Mouse (Mus musculus) left cerebral cortex, postnatal 36 days (tissue): Measurements from ENCODE around the gene Defb48. TPM values are rescaled to one million over a fixed set of nuclear protein-coding genes. Genes with fewer than 3 reads are reported as not detected.

Experiments used
- DNase-seq, 2 experiments: peaks; one replicate each; pipeline ENCODE4 v3.0.0; 2021 to 2022; ENCODE audit warnings: low spot score in 2 of 2, mixed read lengths in 1 of 2
- intact Hi-C: fragments of 180-260 bp; cut with DNase I; formaldehyde crosslinking; loops from one replicate; pipeline ENCODE4 v1.15.1; 2025
- total RNA-seq, 2 experiments: library from RNA; stranded (reverse); gene quantifications; 2 replicates each; pipeline ENCODE4 v1.2.3; 2021

Defb48 gene
- total RNA-seq, 2 experiments from 2014 or later = not detected

DNA sequence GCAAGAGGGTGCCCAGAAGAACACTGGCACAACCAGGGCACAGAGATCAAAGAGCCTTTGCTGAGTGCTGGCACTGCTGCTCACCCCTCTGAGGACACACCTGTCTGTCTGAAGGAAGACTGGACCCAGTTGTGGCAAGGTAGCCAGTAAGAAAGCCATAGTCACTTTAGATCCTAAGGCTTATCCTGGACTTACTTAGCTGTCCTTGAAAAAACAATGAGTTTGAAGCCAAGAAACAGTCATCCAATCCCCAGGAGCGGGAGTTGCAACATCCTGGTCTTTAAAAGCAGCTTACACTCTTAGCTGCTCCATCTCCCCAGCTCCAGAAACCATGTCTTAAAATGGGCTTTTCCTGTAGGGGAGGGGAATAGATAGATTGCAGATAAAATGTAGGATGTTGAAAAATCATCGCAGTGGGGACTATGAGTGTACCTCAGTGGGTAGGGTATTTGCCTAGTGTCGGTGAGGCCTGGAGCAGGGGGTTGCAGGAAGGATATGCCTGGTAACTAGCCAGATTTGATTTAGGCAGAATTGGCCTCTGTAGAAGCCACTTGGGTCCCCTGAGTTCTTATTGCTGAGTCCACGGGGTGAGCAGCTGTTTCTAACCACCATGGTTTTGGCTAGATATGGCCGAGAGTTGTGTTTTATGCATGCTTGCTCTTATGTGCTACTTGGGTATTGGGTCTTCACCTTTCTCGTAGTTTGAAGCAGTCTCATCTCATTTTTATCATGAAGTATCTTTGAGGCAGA is 47.5 kb downstream of the Defb48 start:
- no peak for DNase-seq
- intact Hi-C loops = loop anchor here (5.0 kb wide), 3 partner anchors 55 to 175 kb away; partner anchors contain the start of gene Ints6

DNA sequence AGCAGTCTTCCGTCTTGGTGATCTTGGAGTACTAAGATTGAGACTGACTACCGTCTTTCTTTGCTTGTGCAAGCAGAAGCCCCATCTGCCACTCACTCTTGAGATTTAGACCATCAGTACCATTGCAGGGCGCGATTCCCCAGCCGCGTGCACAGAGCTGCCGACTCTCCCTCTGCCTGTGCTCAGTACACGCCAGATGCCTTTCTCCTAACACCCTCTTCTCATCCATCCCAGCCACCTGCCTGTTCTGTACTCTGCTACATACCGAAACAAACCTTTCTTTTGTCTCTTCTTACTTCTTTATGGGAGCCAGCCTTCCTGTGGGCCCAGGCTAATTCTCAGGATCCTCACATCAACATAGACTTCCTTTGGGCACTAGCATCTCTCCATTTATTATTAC is 48.9 kb downstream of the Defb48 start:
- intact Hi-C loops = loop anchor here (5.0 kb wide), 3 partner anchors 53 to 173 kb away; partner anchors contain the start of gene Ints6
- DNase-seq = no peak

DNA sequence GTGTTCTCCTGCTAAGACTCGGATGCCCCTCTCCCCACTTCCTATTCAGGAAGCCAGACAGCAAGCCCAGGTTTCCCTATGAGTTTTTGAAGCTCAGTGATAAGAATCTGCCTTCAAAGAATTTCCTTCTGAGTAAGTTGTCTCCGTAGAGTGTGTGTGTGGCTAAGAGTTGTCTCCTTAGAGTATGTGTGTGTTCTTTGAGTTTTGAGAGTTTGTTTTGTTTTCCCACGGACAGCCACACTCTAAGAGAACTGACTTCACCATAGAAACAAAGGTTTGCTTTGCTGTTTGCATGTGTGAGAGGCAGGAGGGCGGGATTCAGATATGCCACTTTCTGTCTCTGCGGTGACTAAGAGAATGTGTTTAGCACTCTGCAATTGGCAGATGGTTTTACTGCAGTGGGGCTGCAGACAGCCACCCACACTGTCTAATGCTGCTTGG is 56.2 kb downstream of the Defb48 start:
- DNase-seq = no peak
- intact Hi-C loops = no loop called here

Other genes with a start within 250 kb of the Defb48 start
- gene Ints6, start 223.3 kb downstream of the Defb48 start, total RNA-seq = 10 to 100 TPM; 36.7 to 38.0 TPM
- gene Wdfy2, start 146.8 kb downstream of the Defb48 start, total RNA-seq = 10 to 100 TPM; 10.5 to 12.8 TPM
- gene Defb47, start 13.6 kb upstream of the Defb48 start, total RNA-seq = not detected
- not detected for gene Defb43, start 27.3 kb upstream of the Defb48 start, total RNA-seq
- not detected for gene Defb42, start 62.5 kb upstream of the Defb48 start, total RNA-seq
- gene Defb30, start 65.5 kb upstream of the Defb48 start, total RNA-seq = not detected